7 mouse cellular contexts compared by ENCODE assay signal in genomic region chr2:18391861-18392260, GRCm38 (mm10). TPM values are rescaled to one million over a fixed set of nuclear protein-coding genes. Genes with fewer than 3 reads are reported as not detected.
A peak's percentile ranks its signal among the peaks of the same experiment; 100 is the strongest.
DNase-seq lines count a peak whose midpoint lies in the region; ATAC-seq and TF ChIP-seq lines count a peak whose summit lies in the region.

No protein-coding gene starts in this region.

- ATAC-seq in lung, embryonic 14.5 days (ENCODE audit: insufficient read depth): no peak; the same call in 1 of the 2 replicates
- ATAC-seq in embryonic facial prominence, embryonic 11.5 days (replicated peaks; ENCODE audit: insufficient number of reproducible peaks, low FRiP score, low TSS enrichment, low read depth): no peak; the same call in 1 of the 2 replicates
- ATAC-seq in hindbrain, embryonic 15.5 days (ENCODE audit: low FRiP score, low read depth): no peak
- ATAC-seq in megakaryocyte-erythroid progenitor cell, adult 5-6 weeks (replicated peaks; ENCODE audit: low FRiP score, low TSS enrichment, poor library complexity, severe bottlenecking): peak; percentile 7; the same call in 1 of the 2 replicates

- no peaks in the 10 kb centered on the region for H3K36me3 ChIP-seq in lung, embryonic 14.5 days (ENCODE audit: insufficient read depth)
- H3K36me3 ChIP-seq in embryonic facial prominence, embryonic 11.5 days (replicated peaks; ENCODE audit: control insufficient read depth, insufficient read depth, low read depth, low read length): no peaks in the 10 kb centered on the region
- no peaks in the 10 kb centered on the region for H3K36me3 ChIP-seq in hindbrain, embryonic 15.5 days

- WGBS in lung, embryonic 14.5 days: under 1% methylated on average over 11 of the region's 11 CpGs
- under 1% methylated on average over 11 of the region's 11 CpGs for WGBS in embryonic facial prominence, embryonic 11.5 days
- WGBS in hindbrain, embryonic 15.5 days: under 1% methylated on average over 11 of the region's 11 CpGs

- peak overlapping the region; percentile 99 for H3K27ac ChIP-seq in lung, embryonic 14.5 days (ENCODE audit: low read depth)
- peak overlapping the region; percentile 97 for H3K27ac ChIP-seq in embryonic facial prominence, embryonic 11.5 days (replicated peaks; ENCODE audit: low read depth, low read length)
- H3K27ac ChIP-seq in hindbrain, embryonic 15.5 days (replicated peaks): peak overlapping the region; percentile 97

- no peak for DNase-seq in lung, embryonic 14.5 days
- DNase-seq in lung, postnatal 36 days: no peak
- no peak for DNase-seq in embryonic facial prominence, embryonic 11.5 days (ENCODE audit: low spot score)
- no peak for DNase-seq in cerebellum, adult 8-10 months
- DNase-seq in yolk sac, embryonic 10.5 days (ENCODE audit: low spot score): no peak

- H3K4me1 ChIP-seq in lung, embryonic 14.5 days (ENCODE audit: insufficient read depth): 0 out of 2 replicates have a peak, but pooled peaks cover 7% of the 10 kb centered on the region
- H3K4me1 ChIP-seq in embryonic facial prominence, embryonic 11.5 days (ENCODE audit: control insufficient read depth, insufficient read depth, low read length): no peaks in the 10 kb centered on the region
- H3K4me1 ChIP-seq in hindbrain, embryonic 15.5 days (replicated peaks): peaks cover 17% of the 10 kb centered on the region

- no peaks in the 10 kb centered on the region for H3K27me3 ChIP-seq in lung, embryonic 14.5 days (ENCODE audit: insufficient read depth, low read length)
- H3K27me3 ChIP-seq in embryonic facial prominence, embryonic 11.5 days (ENCODE audit: control insufficient read depth, insufficient read depth, low read length): no peaks in the 10 kb centered on the region
- H3K27me3 ChIP-seq in hindbrain, embryonic 15.5 days: no peaks in the 10 kb centered on the region

- H3K9ac ChIP-seq in lung, embryonic 14.5 days: peak overlapping the region; percentile 85
- peak overlapping the region; percentile 85 for H3K9ac ChIP-seq in embryonic facial prominence, embryonic 11.5 days (replicated peaks; ENCODE audit: low read length)
- H3K9ac ChIP-seq in hindbrain, embryonic 15.5 days: peak overlapping the region; percentile 78

- peak overlapping the region; percentile 74 for H3K4me2 ChIP-seq in lung, embryonic 14.5 days
- H3K4me2 ChIP-seq in embryonic facial prominence, embryonic 11.5 days (ENCODE audit: low read depth, low read length): peak overlapping the region; percentile 64
- H3K4me2 ChIP-seq in hindbrain, embryonic 15.5 days: peak overlapping the region; percentile 82

- peak overlapping the region; percentile 82 for H3K4me3 ChIP-seq in lung, embryonic 14.5 days (ENCODE audit: low read depth, low read length)
- H3K4me3 ChIP-seq in embryonic facial prominence, embryonic 11.5 days (ENCODE audit: low read depth, low read length): peak overlapping the region; percentile 87
- H3K4me3 ChIP-seq in hindbrain, embryonic 15.5 days: peak overlapping the region; percentile 97

- TF ChIP-seq CTCF in lung, embryonic 14.5 days (IDR thresholded peaks at IDR 0.05; ENCODE audit: low read depth): no peak

- no peaks in the 10 kb centered on the region for H3K9me3 ChIP-seq in lung, embryonic 14.5 days (ENCODE audit: low read depth, low read length)
- no peaks in the 10 kb centered on the region for H3K9me3 ChIP-seq in embryonic facial prominence, embryonic 11.5 days (replicated peaks; ENCODE audit: control insufficient read depth, low read length)
- H3K9me3 ChIP-seq in hindbrain, embryonic 15.5 days: no peaks in the 10 kb centered on the region

RNA-seq across cellular contexts. Expression of gene Dnajc1, which starts 0.8 kb away (rescaled TPM):
- polyA plus RNA-seq in lung, embryonic 14.5 days (2014; fragmentation: Nextera tagmentation; extraction: Ambion mirVana): 30.8 and 34.3 TPM in 2 replicates
- polyA plus RNA-seq in embryonic facial prominence, embryonic 11.5 days (2014; fragmentation: Nextera tagmentation; extraction: Ambion mirVana): 28.7 and 30.8 TPM in 2 replicates
- 19.0 and 20.0 TPM in 2 replicates for polyA plus RNA-seq in hindbrain, embryonic 15.5 days (2015; fragmentation: Nextera tagmentation; extraction: Ambion mirVana)
- total RNA-seq in megakaryocyte-erythroid progenitor cell, adult 5-6 weeks (2014; fragmentation: Nextera tagmentation): 17.0 and 21.3 TPM in 2 replicates
- 26.7 and 47.2 TPM in 2 replicates for total RNA-seq in megakaryocyte-erythroid progenitor cell, adult 5-6 weeks (2017)
